Mouse (Mus musculus): ENCODE results near the gene Lima1.

DNA sequence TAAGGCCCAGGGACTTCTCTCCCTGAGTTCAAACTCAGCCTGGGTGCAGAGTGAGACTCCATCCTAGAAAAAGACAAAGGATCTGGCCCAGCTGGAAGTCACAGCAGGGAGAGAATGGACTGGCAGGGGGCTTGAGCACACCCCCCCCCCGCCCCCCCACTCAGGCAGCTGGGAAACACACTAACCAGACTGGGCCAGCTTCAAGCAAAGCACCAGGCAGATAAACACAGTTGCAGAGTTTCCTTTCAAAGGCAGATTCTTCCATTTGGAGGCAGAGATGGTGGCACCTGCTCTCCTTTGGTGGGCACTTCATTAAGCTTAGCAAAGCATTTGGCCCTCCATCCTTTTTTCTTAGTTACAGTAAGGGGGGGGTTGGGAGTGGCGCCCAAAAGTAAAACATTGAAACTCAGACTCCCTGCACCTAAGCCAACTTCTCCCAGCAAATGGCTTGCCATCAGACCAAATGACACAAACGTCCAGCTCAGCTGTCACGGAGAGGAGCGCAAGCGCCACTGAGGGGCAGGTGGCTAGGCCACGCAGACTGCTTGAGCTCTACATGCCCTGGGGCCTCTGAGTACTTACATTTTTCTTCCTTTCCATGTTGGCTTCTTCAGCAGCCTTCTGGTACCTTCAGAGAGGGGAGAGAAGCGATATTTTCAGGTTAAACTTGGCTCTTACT is 48.9 kb downstream of the Lima1 start:
- TF ChIP-seq E2F4 (IDR thresholded peaks at IDR 0.05; ENCODE audit: insufficient read depth) (no peak), TCF3 (IDR thresholded peaks at IDR 0.05; ENCODE audit: insufficient read length, low read depth) (peak; percentile 39), POLR2A (IDR thresholded peaks at IDR 0.05; ENCODE audit: insufficient read length, low read depth) (no peak), REST (IDR thresholded peaks at IDR 0.05; ENCODE audit: insufficient read depth, insufficient read length) (no peak), USF1 (IDR thresholded peaks at IDR 0.05; ENCODE audit: low read depth) (no peak), MYOG (IDR thresholded peaks at IDR 0.05; ENCODE audit: control insufficient read depth in 1 of 3, insufficient read depth in 1 of 3, insufficient read length in 2 of 3, low read depth in 2 of 3) (peak in 2 of 3 experiments; percentile 85 to 88), MAX (IDR thresholded peaks at IDR 0.05; ENCODE audit: low read depth) (no peak), POLR2AphosphoS2 (IDR thresholded peaks at IDR 0.05; ENCODE audit: insufficient read length, low read depth) (no peak), MYOD1 (IDR thresholded peaks at IDR 0.05; ENCODE audit: control insufficient read depth in 1 of 3, insufficient read length in 2 of 3, low read depth in 2 of 3) (peak in 2 of 3 experiments; percentile 84 to 85), TCF12 (IDR thresholded peaks at IDR 0.05; ENCODE audit: insufficient read depth, poor library complexity, severe bottlenecking) (no peak), CEBPB (IDR thresholded peaks at IDR 0.05; ENCODE audit: insufficient read depth, poor library complexity, severe bottlenecking) (no peak)
